Mouse (Mus musculus) spleen, embryonic (tissue): ENCODE data around the gene Rdh5.

Source experiments
- CTCF ChIA-PET: fragments of 350-600 bp; sonication (Branson Sonifier 250); formaldehyde crosslinking; loops from one replicate; lab custom pipeline; 2022; lab: Charles Lee

Rdh5 gene

DNA sequence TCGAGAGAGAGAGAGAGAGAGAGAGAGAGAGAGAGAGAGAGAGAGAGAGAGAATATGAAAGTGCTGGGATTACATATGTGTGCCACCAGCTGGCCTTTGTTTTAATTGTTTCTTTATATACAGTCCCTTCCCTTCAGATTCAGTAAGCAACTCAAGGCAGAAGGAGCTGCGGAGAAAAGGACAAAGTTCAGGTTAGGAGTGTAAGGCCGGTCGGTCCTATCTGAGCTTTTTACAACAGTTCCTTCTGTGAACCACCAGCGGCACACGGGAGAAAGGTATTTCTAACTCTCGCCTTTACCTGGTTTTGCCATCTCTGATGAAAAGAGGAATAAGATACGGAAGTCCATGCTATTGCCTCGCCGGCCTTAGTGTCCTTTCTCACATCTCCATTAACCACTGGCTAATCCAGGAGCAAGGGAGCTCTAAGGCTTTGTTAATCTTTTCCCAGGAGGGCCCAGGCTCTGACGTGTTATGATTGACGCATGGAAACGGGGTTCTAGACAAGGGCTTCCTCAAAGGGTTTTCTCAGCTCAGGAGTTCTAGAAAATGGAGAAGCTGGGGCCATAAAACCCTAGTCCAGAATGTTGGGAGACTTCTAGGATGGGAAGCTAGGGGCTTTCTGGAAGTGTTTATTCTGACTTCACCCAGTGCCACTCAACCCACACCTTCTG, 13.8 kb downstream of the Rdh5 start:
- CTCF ChIA-PET: no interaction called here

GRCm38 (mm10) chr10:128904812-128905211, 17.9 kb downstream of the Rdh5 start:
- CTCF ChIA-PET: no interaction called here

DNA sequence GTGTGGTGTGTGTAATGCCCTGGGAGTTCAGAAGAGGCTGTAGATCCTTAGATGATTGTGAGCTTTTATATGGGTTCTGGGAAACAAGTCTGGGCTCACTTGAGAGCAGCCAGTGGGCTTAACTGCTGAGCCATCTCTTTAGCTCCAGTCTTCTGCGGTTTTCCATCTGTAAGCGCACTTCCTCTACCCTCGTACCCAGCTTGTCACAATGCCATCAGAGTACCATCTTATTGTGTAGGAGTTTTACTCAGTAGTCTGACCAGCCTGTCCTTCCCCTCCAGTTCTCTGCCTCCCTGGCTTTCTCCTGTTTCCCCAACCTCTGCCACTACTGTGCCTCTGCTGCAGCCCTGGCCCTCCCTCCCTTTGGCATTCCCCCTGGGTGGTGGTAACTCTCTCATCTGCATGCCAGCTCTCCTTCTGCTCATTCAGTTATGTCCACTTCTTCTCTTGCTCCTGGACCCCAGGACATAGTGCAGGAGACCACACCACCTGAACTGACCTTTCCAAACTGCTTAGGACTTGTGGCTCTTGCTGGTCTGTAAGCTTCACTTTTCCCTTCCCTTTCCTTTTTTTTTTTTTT, 20.2 kb downstream of the Rdh5 start:
- CTCF ChIA-PET: no interaction called here

DNA sequence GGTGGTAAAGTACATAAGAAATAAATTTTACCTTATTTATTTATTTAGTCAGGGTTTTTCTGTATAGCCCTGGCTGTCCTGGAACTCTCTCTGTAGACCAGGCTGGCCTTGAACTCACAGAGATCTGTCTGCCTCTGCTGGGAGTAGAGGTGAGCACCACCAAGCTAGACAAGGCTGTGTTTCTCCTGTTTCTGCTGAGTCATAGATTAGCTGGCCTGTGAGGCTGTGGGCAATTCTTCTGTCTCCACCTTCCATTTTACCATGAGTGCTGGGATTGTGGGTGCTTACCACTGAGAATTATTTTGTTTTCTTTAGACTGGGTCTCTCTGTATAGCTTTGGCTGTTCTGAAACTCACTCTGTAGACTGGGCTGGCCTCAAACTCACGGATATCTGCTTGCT, 21.3 kb downstream of the Rdh5 start:
- CTCF ChIA-PET: no interaction called here

DNA sequence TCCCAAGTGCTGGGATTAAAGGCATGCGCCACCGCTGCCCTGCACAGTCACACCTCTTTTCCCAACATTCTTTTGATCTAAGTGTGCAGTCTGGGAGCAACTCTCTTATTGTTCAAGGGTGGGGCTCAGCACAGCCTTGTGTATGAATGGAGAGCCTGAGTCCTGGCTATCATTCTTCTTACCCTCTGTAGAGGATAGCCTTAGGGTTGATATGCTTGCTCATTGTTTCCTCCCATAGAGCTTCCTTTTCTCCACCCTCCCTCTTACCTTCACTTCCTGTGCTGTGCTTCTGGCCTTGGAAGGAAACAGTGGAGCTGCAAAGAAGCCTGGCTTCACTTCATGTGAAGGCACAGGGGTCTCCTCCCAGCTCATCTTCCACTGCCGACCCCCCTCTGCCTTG, 22.0 kb downstream of the Rdh5 start, which contains the start of gene Cd63:
Cd63 (plus strand) TSS at position 292 of the 400 bp plus-strand sequence.
- CTCF ChIA-PET: no interaction called here

DNA sequence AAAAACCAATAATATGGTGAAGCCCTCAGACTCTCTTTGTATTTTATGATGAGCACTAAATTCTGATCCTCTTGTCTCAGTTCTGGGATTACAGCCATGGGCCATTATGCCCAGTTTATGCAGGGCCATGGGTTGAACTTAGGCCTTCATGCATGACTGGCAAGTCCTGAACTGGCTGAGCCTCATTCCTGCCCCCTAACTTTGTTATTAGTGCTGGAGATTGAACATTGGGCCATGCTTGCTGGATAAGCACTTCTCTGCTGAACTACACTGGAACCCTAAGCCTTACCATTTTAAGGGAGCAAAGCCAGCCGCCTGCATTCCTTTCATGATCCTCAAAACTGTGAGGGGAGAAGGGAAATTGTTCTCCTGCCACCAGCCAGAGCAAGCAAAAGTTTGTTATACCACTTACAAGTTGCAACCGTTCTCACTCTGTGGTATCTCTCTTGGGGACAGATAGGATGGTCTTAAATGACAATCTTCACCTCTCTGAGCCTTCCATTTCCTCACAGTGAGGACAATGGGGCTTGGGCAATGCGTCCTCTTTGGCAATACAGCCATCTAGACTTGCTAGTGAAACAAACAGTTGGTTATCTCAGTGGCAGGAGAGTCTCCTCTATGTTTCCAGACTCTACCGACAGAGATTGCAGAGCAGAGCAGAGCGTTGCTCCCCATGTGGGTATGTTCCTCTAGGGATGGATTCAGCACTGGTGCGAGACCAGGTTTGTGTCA, 22.8 kb downstream of the Rdh5 start:
- CTCF ChIA-PET: no interaction called here

DNA sequence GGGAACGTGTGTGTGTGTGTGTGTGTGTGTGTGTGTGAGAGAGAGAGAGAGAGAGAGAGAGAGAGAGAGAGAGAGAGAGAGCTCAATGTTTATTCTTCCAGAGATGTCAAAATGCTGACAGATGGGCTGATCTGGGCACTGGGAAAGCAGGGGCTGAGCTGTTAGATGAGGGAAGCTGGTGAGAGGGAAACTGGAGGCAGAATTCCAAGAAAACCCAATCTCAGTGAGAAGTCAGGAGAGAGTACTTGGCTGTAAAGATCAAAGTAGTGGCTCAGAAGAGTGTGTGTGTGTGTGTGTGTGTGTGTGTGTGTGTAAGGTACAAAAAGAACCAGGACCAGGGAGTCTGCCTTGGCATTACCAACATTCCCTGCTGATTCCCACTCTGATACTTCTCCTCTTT, 25.2 kb downstream of the Rdh5 start:
- CTCF ChIA-PET: no interaction called here

DNA sequence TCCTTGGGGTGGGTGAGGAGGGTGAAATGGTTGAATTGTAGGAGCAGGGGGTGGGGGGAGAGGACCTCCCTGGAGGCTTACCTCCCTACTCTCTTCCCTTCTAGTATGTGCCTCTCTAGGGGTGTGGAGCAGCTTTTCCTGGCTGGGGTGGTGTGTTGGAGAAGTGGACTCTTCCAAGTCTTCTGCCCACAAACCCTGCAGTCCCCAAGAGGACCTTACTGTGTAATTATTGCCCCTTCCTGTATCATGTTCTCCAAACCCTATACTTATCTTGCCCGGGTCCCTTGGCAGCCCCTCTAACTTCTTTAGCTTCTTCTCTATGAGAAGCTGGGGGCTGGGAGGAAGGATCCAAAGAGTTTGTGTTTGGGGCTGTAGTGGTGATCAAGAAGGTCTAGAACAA, 25.9 kb downstream of the Rdh5 start:
- CTCF ChIA-PET: interaction anchor here (1.1 kb wide), 1 partner anchor 47 kb away, joined by 21 read pairs; no protein-coding TSS in a partner anchor

GRCm38 (mm10) chr10:128895952-128896693, 26.6 kb downstream of the Rdh5 start:
- CTCF ChIA-PET: interaction anchor here (0.5 to 1.8 kb wide), 5 partner anchors 46 to 165 kb away, joined by 3 to 21 read pairs (median 3); no protein-coding TSS in a partner anchor

DNA sequence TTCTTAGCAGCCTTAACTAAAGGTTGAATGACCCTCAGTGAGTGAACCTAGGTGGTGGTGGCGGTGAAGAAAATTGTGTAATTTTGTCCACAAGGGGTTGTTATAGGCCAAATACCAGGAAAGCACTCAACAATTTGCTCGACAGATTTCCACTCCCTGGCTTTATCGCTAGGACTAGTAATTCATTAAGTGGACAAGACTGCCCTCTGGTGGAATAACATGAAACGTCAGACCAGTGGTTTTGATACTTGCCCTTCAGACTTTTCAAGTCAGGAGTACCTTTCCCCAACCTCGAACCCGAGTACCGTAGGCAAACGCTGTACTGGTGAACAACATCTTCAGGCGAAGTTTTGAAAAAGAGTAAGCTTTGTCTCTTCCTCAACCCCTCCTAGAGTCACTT, 27.3 kb downstream of the Rdh5 start:
- CTCF ChIA-PET: interaction anchor here (0.5 to 1.8 kb wide), 4 partner anchors 19 to 165 kb away, joined by 3 to 5 read pairs (median 3); no protein-coding TSS in a partner anchor

- CTCF ChIA-PET: no interaction called here
These were observed 30.4 kb downstream of the Rdh5 start for GRCm38 (mm10) chr10:128892246-128892645.

DNA sequence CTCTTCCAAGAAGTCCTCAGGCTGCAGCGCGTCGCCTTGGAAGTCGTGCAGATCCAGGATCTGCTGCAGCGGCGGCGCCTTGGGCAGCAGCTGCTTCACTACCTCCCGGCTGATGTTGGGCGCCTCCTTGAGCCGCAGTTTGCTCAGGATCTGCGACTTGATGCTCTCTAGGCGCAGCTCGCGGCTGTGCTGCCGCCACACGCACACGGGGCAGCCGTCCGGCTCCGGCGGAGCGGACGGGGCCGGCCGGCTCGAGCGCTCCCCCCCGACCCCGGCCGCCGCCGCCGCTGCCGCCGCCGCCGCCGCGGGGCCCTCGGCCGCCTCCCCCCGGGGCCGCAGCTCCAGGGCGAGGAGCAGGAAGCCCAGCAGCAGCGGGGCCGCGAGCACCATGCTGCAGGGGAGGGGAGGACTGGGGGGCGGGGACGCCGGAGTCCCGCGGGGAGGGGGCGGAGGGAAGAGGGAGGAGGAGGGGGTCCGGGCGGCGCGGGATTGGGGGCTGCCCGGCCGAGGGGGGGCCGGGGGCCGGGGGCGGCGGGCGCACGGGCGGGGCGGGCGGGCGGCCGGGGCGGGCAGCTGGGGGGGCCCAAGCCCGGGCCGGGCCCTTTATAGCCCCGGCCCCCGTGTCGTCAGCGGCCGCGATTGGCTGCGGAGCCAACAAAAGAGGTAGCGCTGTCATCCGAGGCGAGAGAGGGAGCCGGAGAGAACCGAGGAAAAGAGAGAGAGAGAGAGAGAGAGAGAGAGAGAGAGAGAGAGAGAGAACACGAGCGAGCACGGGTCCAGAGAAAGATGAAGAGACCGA, 31.2 kb downstream of the Rdh5 start, which contains the start of gene Gdf11:
Gdf11 (minus strand) TSS at position 423 of the 799 bp plus-strand sequence.
- CTCF ChIA-PET: no interaction called here

- CTCF ChIA-PET: interaction anchor here (0.8 kb wide), 1 partner anchor 11 kb away, joined by 3 read pairs; no protein-coding TSS in a partner anchor
These were observed 32.0 kb downstream of the Rdh5 start for GRCm38 (mm10) chr10:128890383-128891295.

DNA sequence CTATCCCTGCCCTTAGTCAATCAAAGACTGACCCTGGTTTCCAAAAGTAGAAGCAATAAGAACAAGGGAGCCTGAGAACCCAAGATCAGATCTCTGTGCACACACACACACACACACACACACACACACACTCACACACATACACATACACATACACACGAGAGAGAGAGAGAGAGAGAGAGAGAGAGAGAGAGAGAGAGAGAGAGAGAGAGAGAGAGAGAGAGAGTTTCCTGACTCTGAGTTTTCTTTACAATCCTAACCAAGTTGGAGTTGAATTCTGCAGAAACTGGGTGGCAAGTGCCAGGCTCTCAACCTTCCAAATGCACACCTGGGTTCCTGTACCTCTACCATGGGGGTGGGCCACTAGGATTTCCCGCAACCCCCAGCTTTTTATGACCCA, 32.8 kb downstream of the Rdh5 start:
- CTCF ChIA-PET: interaction anchor here (0.5 kb wide), 1 partner anchor 392 kb away, joined by 4 read pairs; no protein-coding TSS in a partner anchor

GRCm38 (mm10) chr10:128888941-128889827, 33.5 kb downstream of the Rdh5 start:
- CTCF ChIA-PET: interaction anchor here (0.5 kb wide), 1 partner anchor 392 kb away, joined by 4 read pairs; no protein-coding TSS in a partner anchor

- CTCF ChIA-PET: interaction anchor here (1.3 kb wide), 1 partner anchor 11 kb away, joined by 5 read pairs; no protein-coding TSS in a partner anchor
These were observed 40.6 kb downstream of the Rdh5 start for GRCm38 (mm10) chr10:128882067-128882466.

DNA sequence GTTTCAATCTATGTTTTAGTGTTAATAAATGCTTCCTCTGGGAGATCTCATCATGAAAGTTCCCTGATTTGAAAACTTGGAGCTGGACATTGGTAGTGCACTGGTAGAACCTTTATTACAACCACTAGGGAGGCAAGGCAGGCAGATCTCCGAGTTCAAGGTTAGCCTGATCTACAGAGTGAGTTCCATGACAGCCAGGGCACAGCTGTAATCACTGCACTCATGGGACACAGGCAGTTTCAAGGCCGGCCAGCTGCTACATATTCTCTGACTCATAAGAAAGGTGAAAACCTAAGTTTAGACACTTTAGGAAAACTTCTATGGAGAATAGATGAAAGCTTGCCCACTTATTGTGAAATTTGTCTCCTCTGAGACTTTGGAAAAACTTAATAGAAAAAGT, 43.9 kb downstream of the Rdh5 start:
- CTCF ChIA-PET: interaction anchor here (0.6 kb wide), 1 partner anchor 132 kb away, joined by 14 read pairs; no protein-coding TSS in a partner anchor

GRCm38 (mm10) chr10:128878291-128878690, 44.4 kb downstream of the Rdh5 start:
- CTCF ChIA-PET: interaction anchor here (0.6 to 0.7 kb wide), 2 partner anchors 17 to 131 kb away, joined by 6 to 14 read pairs; no protein-coding TSS in a partner anchor
